Mouse (Mus musculus) right cerebral cortex, postnatal 14 days (tissue): Measurements from ENCODE around the gene Rnf135.
"Not testable (repeated sequence)": the region's sequence is repeated elsewhere in the genome, so short reads cannot be mapped to it uniquely, and the experiment has no call there.

ENCODE experiments used
- DNase-seq: peaks from one replicate; pipeline ENCODE4 v3.0.0; 2022

Rnf135 gene

GRCm38 (mm10) chr11:80183705-80184255 is at the start of gene Rnf135:
Rnf135 (plus strand) TSS chr11:80183851.
- DNase-seq: peak; percentile 80

- DNase-seq: no peak
Measured at GRCm38 (mm10) chr11:80134744-80135143, 48.9 kb upstream of the Rnf135 start.

- DNase-seq: no peak
Measured at GRCm38 (mm10) chr11:80135954-80136683, 47.5 kb upstream of the Rnf135 start.

- DNase-seq: no peak
Measured at GRCm38 (mm10) chr11:80136786-80137185, 46.9 kb upstream of the Rnf135 start.

- no peak for DNase-seq
Measured at GRCm38 (mm10) chr11:80137773-80138172, 45.9 kb upstream of the Rnf135 start.

GRCm38 (mm10) chr11:80141825-80142521 is 41.7 kb upstream of the Rnf135 start, which contains the start of gene Tefm:
Tefm (minus strand) TSS chr11:80142175.
- DNase-seq: peak; percentile 76

GRCm38 (mm10) chr11:80142872-80143271 is 40.8 kb upstream of the Rnf135 start:
- no peak for DNase-seq

- DNase-seq: no peak
Measured at GRCm38 (mm10) chr11:80145787-80146275, 37.8 kb upstream of the Rnf135 start.

- no peak for DNase-seq
Measured at GRCm38 (mm10) chr11:80147748-80148147, 35.9 kb upstream of the Rnf135 start.

GRCm38 (mm10) chr11:80148313-80148712 is 35.3 kb upstream of the Rnf135 start:
- no peak for DNase-seq

- DNase-seq: not testable (repeated sequence)
Measured at GRCm38 (mm10) chr11:80148974-80149373, 34.7 kb upstream of the Rnf135 start.

GRCm38 (mm10) chr11:80149412-80150023 is 34.1 kb upstream of the Rnf135 start:
- DNase-seq: no peak

GRCm38 (mm10) chr11:80150566-80150965 is 33.1 kb upstream of the Rnf135 start:
- no peak for DNase-seq

GRCm38 (mm10) chr11:80151541-80151940 is 32.1 kb upstream of the Rnf135 start:
- no peak for DNase-seq

GRCm38 (mm10) chr11:80152376-80152775 is 31.3 kb upstream of the Rnf135 start:
- no peak for DNase-seq

GRCm38 (mm10) chr11:80153857-80154495 is 29.7 kb upstream of the Rnf135 start, which contains the start of gene Adap2:
Adap2 (plus strand) TSS chr11:80154105.
- peak; percentile 74 for DNase-seq

GRCm38 (mm10) chr11:80154501-80154900 is 29.1 kb upstream of the Rnf135 start:
- no peak for DNase-seq

- no peak for DNase-seq
Measured at GRCm38 (mm10) chr11:80155541-80155940, 28.1 kb upstream of the Rnf135 start.

GRCm38 (mm10) chr11:80155961-80156360 is 27.7 kb upstream of the Rnf135 start:
- no peak for DNase-seq

GRCm38 (mm10) chr11:80156841-80157240 is 26.8 kb upstream of the Rnf135 start:
- DNase-seq: no peak

- DNase-seq: no peak
Measured at GRCm38 (mm10) chr11:80159018-80159417, 24.6 kb upstream of the Rnf135 start.

GRCm38 (mm10) chr11:80161041-80161440 is 22.6 kb upstream of the Rnf135 start:
- no peak for DNase-seq
